Mouse (Mus musculus) heart, embryonic 14.5 days (tissue): ENCODE data around the gene Nxnl1. TPM values are rescaled to one million over a fixed set of nuclear protein-coding genes. Genes with fewer than 3 reads are reported as not detected.

Source experiments
- ATAC-seq: fragments of 200-750 bp; cut with Nextera tagmentation; 2 replicates; pipeline ENCODE4 v1.8.0; 2017; ENCODE audit warnings: low read depth, moderate TSS enrichment; ENCODE audit not compliant: insufficient number of reproducible peaks, insufficient read depth, low FRiP score
- H3K27ac ChIP-seq, 2 experiments: fragments of 200-500 bp in 1 of 2; fragments of 300-500 bp in 1 of 2; sonication (generic) in 1 of 2; replicated peaks in 1 of 2; 2 replicates each; pipeline ENCODE4 v1.5.1; 2012 to 2014; ENCODE audit warnings: low read depth in 2 of 2, low read length in 2 of 2, control low read depth in 1 of 2, mild to moderate bottlenecking in 1 of 2, mixed read lengths in 1 of 2; ENCODE audit not compliant: control insufficient read depth in 1 of 2, insufficient read depth in 1 of 2
- H3K27me3 ChIP-seq: fragments of 300-500 bp; sonication (generic); 2 replicates; pipeline ENCODE4 v1.6.1; 2014; ENCODE audit warnings: mild to moderate bottlenecking, low read length, control low read depth; ENCODE audit not compliant: control insufficient read depth, insufficient read depth
- H3K36me3 ChIP-seq: fragments of 300-500 bp; sonication (generic); 2 replicates; pipeline ENCODE4 v1.6.1; 2014; ENCODE audit warnings: mild to moderate bottlenecking, control low read depth, low read length, mixed read lengths; ENCODE audit not compliant: control insufficient read depth, insufficient read depth
- H3K4me1 ChIP-seq, 2 experiments: fragments of 200-500 bp in 1 of 2; fragments of 300-500 bp in 1 of 2; sonication (generic) in 1 of 2; 2 replicates each; pipeline ENCODE4 v1.6.1; 2012 to 2014; ENCODE audit warnings: low read length in 2 of 2, control low read depth in 1 of 2, mixed read lengths in 1 of 2; ENCODE audit not compliant: control insufficient read depth in 2 of 2, insufficient read depth in 2 of 2
- H3K4me2 ChIP-seq: fragments of 300-500 bp; sonication (generic); 2 replicates; pipeline ENCODE4 v1.6.1; 2014; ENCODE audit warnings: mild to moderate bottlenecking, low read length
- H3K4me3 ChIP-seq, 2 experiments: fragments of 200-500 bp in 1 of 2; fragments of 300-500 bp in 1 of 2; sonication (generic) in 1 of 2; 2 replicates each; pipeline ENCODE4 v1.5.1; 2012 to 2014; ENCODE audit warnings: low read length in 2 of 2, mild to moderate bottlenecking in 2 of 2, control low read depth in 1 of 2, low read depth in 1 of 2, moderate library complexity in 1 of 2; ENCODE audit not compliant: control insufficient read depth in 1 of 2, insufficient read depth in 1 of 2
- H3K9ac ChIP-seq: fragments of 300-500 bp; sonication (generic); 2 replicates; pipeline ENCODE4 v1.6.1; 2014; ENCODE audit warnings: mild to moderate bottlenecking, low read length
- H3K9me3 ChIP-seq: fragments of 300-500 bp; sonication (generic); 2 replicates; pipeline ENCODE4 v1.6.1; 2016; ENCODE audit warnings: low read length, control low read depth; ENCODE audit not compliant: control insufficient read depth
- WGBS: fragments of 180-500 bp; shearing (Covaris S2); extraction: QIAGEN DNeasy Blood & Tissue Kit; methylation state at CpG from one replicate; pipeline ENCODE4 v1.1.7; 2014; 5-methylcytosine and 5-hydroxymethylcytosine counted together
- polyA plus RNA-seq: library from polyadenylated mRNA; unstranded; fragments of >200 nt; fragmentation: Nextera tagmentation; extraction: Ambion mirVana; gene quantifications from 2 replicates; pipeline ENCODE4 v1.2.1, GENCODE M21; 2014

Nxnl1 gene
- polyA plus RNA-seq, 1 experiment from 2014 or later, result not detected

DNA sequence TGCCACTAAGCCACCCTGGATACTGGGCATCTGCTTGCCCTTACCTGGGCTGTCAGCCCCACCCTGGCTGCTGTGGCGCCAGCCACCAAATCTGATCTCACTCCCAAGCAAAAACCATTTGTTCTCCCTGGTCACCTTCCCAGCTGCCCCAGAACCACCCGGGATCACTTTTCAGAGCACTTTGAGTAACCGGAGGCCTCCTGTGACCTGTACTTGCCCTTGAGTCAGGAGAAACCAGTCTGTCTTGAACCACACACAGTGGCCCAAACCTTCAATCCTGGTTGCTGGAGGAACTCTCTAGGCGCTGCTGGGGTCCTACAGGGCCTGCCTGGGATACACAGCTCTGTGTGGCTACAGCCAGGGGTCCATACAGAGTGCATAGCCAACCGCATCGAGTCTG lies 13.6 kb downstream of the Nxnl1 start:
- H3K9ac ChIP-seq, result no peak overlapping the region
- no peak overlapping the region for H3K4me3 ChIP-seq
- 55% methylated on average over 6 of the region's 6 CpGs for WGBS
- H3K27ac ChIP-seq, result no peak overlapping the region
- H3K9me3 ChIP-seq, result no peaks in the 10 kb centered on the region
- peaks cover 11% of the 10 kb centered on the region for H3K36me3 ChIP-seq
- H3K4me2 ChIP-seq, result no peak overlapping the region
- no peak for ATAC-seq
- H3K27me3 ChIP-seq, result peaks cover 23% of the 10 kb centered on the region
- peaks cover 0 to 9% of the 10 kb centered on the region in 2 experiments; a peak in 2 of 4 replicates for H3K4me1 ChIP-seq

DNA sequence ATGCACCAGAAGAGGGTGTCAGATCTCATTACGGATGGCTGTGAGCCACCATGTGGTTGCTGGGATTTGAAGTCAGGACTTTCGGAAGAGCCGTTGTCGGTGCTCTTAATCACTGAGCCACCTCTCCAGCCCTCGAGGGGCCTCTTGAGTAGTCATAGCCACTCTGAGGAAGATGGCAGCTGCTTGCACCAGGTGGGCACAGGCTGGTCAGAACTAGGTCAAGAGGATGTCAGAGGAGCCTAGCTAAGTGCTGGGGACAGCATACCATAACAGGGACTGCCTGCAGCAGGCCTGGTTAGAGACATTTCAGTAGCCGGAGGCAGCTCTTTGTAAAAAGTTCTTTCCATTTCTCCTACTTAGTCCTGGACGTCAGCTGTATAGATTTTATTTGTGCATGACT lies 15.6 kb downstream of the Nxnl1 start:
- peaks cover 0 to 9% of the 10 kb centered on the region in 2 experiments; a peak in 2 of 4 replicates for H3K4me1 ChIP-seq
- no peaks in the 10 kb centered on the region for H3K9me3 ChIP-seq
- H3K36me3 ChIP-seq, result peaks cover 29% of the 10 kb centered on the region
- H3K4me3 ChIP-seq, result no peak overlapping the region
- no peak overlapping the region for H3K9ac ChIP-seq
- WGBS, result 60% methylated on average over 7 of the region's 7 CpGs
- no peak overlapping the region for H3K4me2 ChIP-seq
- H3K27me3 ChIP-seq, result peaks cover 4% of the 10 kb centered on the region; the same call in 1 of the 2 replicates
- H3K27ac ChIP-seq, result no peak overlapping the region
- ATAC-seq, result no peak

DNA sequence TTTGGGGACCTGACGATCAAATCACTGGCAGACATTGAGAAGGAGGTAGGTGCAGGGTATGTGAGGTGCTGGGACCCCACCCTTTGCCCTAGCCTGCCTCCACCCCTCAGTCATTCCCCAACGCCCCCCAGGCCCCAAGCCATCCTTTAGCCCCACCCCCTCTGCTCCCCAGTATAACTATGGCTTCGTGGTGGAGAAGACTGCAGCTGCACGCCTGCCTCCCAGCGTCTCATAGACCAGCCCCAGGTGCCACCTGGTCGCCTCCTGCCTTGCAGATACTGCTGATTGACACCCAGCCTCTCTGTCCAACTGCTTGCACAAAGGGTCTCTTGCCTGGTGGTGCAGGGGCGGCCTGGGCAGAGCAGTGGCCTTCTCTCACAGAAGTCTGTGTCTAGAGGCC lies 18.8 kb downstream of the Nxnl1 start:
- Histone ChIP-seq H3K4me1 (peaks cover 5 to 6% of the 10 kb centered on the region in 2 experiments; a peak in 3 of 4 replicates), H3K9ac (no peak overlapping the region), H3K4me2 (no peak overlapping the region), H3K9me3 (no peaks in the 10 kb centered on the region), H3K27ac (no peak overlapping the region), H3K36me3 (peaks cover 34% of the 10 kb centered on the region), H3K4me3 (no peak overlapping the region), H3K27me3 (no peaks in the 10 kb centered on the region)
- no peak for ATAC-seq
- 80% methylated on average over 7 of the region's 7 CpGs for WGBS

DNA sequence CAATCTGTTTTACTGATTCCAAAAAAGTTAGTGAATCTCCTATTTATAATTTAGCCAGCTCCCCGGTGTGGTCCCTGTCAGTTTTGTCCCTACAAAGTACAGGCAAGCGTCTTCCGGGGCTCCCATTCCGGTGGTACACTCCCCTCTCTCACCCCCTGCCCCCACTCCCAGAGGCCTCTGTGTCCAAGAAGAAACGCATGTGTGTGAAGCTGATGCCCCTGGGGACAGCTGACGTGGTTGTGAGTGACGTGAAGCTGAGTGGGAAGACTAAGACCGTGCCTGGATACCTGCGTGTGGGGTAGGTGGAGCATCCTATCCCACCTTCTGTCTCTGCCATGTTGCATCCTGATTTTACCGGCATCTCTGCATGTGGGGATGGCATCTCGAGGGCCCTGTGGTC lies 21.3 kb downstream of the Nxnl1 start:
- Histone ChIP-seq H3K9ac (no peak overlapping the region), H3K36me3 (peaks cover 34% of the 10 kb centered on the region), H3K9me3 (no peaks in the 10 kb centered on the region), H3K27me3 (no peaks in the 10 kb centered on the region), H3K4me2 (no peak overlapping the region), H3K4me3 (no peak overlapping the region), H3K4me1 (peaks cover 2 to 6% of the 10 kb centered on the region in 2 experiments; a peak in 2 of 4 replicates), H3K27ac (no peak overlapping the region)
- WGBS, result 87% methylated on average over 11 of the region's 11 CpGs
- no peak for ATAC-seq

DNA sequence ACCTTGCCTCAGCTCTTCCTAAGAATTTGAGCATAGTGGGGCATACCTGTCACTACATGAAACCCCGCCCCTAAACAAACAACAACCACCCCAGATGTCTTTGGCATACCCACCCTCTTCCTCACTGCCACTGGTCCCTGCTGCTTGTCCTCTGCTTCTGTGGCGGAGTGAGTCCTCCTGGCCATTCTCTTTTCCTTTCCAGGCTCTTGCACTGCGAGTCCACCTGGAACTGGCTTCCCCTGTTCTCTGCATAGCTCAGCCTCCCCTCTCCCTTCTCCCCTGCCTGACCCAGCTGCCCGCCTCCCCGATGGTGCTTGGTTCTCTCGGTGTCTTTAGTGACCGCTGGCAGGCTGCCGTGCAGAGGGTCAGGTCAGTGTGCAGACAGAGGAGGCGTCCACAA lies 22.6 kb downstream of the Nxnl1 start:
- Histone ChIP-seq H3K27ac (no peak overlapping the region), H3K4me2 (peak overlapping the region; percentile 85), H3K36me3 (peaks cover 33% of the 10 kb centered on the region), H3K27me3 (no peaks in the 10 kb centered on the region), H3K4me1 (peaks cover 2 to 6% of the 10 kb centered on the region in 2 experiments; a peak in 2 of 4 replicates), H3K9me3 (no peaks in the 10 kb centered on the region), H3K9ac (peak overlapping the region; percentile 80; the same call in 1 of the 2 replicates), H3K4me3 (peak overlapping the region; percentile 69 to 89; a peak in 2 of 4 replicates)
- no peak for ATAC-seq
- WGBS, result 84% methylated on average over 9 of the region's 9 CpGs

DNA sequence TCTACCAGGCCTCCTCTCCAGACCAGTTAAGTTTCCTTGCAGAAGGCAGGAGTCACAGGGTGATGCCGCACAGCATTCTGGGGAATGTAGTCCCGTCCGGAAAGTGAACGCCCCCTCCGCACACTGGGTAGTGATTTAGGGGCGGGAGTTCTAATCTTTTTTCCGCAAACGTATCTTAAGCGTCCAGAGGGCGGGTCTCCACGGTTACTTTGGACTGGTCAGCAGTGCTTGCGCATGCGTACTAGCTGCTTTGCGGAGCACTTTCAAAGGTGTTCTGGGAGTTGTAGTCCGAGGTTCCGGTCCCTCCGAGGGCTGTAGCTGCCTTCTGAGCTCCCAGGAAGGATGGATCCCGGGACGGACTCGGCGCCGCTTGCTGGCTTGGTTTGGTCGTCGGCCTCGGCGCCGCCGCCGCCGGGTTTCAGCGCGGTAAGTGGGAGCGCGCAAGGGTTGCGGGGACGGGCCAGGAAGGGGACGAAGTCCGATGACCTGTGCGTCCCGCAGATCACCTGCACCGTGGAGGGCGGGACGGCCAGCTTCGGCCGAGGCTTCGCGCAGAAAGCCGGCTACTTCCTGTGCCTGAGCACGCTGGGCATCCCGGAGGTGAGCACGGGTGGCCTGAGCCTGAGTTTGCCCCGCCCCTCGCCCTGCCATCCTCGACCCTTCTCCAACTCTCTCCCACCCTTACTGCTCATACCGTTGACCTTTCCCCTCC lies 23.6 kb downstream of the Nxnl1 start, which contains the start of gene Mvb12a:
Gene Mvb12a (plus strand): TSS at position 291 of the 712 bp plus-strand sequence.
- Histone ChIP-seq H3K27me3 (no peaks in the 10 kb centered on the region), H3K4me3 (peak within 1 kb of the TSS; percentile 69 to 89), H3K9me3 (no peaks in the 10 kb centered on the region), H3K4me1 (peaks cover 5 to 6% of the 10 kb centered on the region in 2 experiments; a peak in 2 of 4 replicates), H3K9ac (peak within 1 kb of the TSS; percentile 80), H3K36me3 (peaks cover 23% of the 10 kb centered on the region), H3K4me2 (peak within 1 kb of the TSS; percentile 85), H3K27ac (peak within 1 kb of the TSS; percentile 47 to 57; a peak in 3 of 4 replicates)
- ATAC-seq, result peak; percentile 90
- under 1% methylated on average over 51 of the region's 55 CpGs for WGBS

DNA sequence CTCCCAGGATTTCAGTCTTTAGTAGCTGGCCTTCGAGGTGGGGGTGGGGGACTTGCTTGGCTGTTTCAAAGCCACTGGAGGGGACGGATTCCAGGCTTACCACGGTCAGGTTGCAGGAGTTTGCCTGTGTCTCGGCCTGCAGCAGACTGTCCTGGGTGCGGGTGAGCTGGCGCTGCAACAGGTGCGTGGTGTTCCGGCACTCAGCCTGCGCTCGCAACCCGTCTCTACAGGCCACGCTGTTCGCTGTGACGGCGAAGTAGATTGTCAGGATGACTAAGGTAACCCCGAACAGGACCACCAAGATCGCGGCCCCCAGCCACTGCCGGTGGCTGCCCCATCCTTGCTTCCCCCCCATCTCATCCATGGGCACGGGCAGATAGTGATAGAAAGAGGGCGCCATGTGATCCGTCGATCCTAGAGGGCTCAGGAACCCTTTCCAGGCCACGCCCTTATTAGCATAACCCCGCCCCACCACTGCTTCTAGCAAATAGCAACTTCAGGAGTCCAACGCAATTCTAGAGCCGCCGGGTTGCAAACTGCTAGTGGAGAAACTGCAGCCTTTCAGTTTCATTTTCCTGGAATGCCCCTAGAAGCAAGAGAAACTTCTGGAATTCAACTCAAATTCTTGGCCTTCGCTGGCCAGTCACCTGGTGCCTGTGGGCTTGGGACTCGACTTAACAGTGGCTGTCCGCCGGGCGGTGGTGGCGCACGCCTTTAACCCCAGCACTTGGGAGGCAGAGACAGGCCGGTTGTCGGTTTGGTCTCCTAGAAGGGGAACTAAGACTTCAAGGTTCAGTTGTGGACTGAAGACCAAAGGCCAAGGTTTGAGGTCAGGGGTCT lies 29.2 kb downstream of the Nxnl1 start, which contains the start of gene Bst2:
Gene Bst2 (minus strand): TSS at position 429 of the 840 bp plus-strand sequence.
- no peaks in the 10 kb centered on the region for H3K9me3 ChIP-seq
- WGBS, result 3% methylated on average over 37 of the region's 37 CpGs

More for the DNA sequence above, 29.2 kb downstream of the Nxnl1 start, which contains the start of gene Bst2:
- peak; percentile 84 for ATAC-seq
- Histone ChIP-seq H3K9ac (peak within 1 kb of the TSS; percentile 69), H3K4me3 (peak within 1 kb of the TSS; percentile 50 to 57), H3K27ac (peak within 1 kb of the TSS; percentile 58 to 72), H3K36me3 (no peaks in the 10 kb centered on the region), H3K4me2 (peak within 1 kb of the TSS; percentile 80), H3K27me3 (no peaks in the 10 kb centered on the region), H3K4me1 (peaks cover 0 to 5% of the 10 kb centered on the region in 2 experiments; a peak in 3 of 4 replicates)
